Mouse (Mus musculus): ENCODE results near the gene Ankmy2.

Ankmy2 gene

GRCm38 (mm10) chr12:36156637-36157303 is at the start of gene Ankmy2:
TSS of gene Ankmy2 (plus strand) at chr12:36157114.
- DNase-seq: peak; percentile 90

GRCm38 (mm10) chr12:36108442-36108841 is 48.5 kb upstream of the Ankmy2 start:
- DNase-seq: no peak

GRCm38 (mm10) chr12:36110457-36110856 is 46.5 kb upstream of the Ankmy2 start:
- no peak for DNase-seq

GRCm38 (mm10) chr12:36111110-36111509 is 45.8 kb upstream of the Ankmy2 start:
- no peak for DNase-seq

GRCm38 (mm10) chr12:36112081-36112480 is 44.8 kb upstream of the Ankmy2 start:
- no peak for DNase-seq

- no peak for DNase-seq
Observed at GRCm38 (mm10) chr12:36117161-36117560, 39.8 kb upstream of the Ankmy2 start.

GRCm38 (mm10) chr12:36119244-36119643 is 37.7 kb upstream of the Ankmy2 start:
- DNase-seq: no peak

GRCm38 (mm10) chr12:36126049-36126448 is 30.9 kb upstream of the Ankmy2 start:
- no peak for DNase-seq

- DNase-seq: peak; percentile 27
Observed at GRCm38 (mm10) chr12:36129826-36130225, 27.1 kb upstream of the Ankmy2 start.

GRCm38 (mm10) chr12:36132254-36132653 is 24.7 kb upstream of the Ankmy2 start:
- no peak for DNase-seq

- DNase-seq: no peak
Observed at GRCm38 (mm10) chr12:36132668-36133067, 24.2 kb upstream of the Ankmy2 start.

GRCm38 (mm10) chr12:36133547-36133946 is 23.4 kb upstream of the Ankmy2 start:
- no peak for DNase-seq

GRCm38 (mm10) chr12:36134111-36134510 is 22.8 kb upstream of the Ankmy2 start:
- DNase-seq: no peak

GRCm38 (mm10) chr12:36135409-36135808 is 21.5 kb upstream of the Ankmy2 start:
- DNase-seq: no peak

GRCm38 (mm10) chr12:36136285-36136684 is 20.6 kb upstream of the Ankmy2 start:
- DNase-seq: no peak

GRCm38 (mm10) chr12:36137192-36137591 is 19.7 kb upstream of the Ankmy2 start:
- no peak for DNase-seq

GRCm38 (mm10) chr12:36140401-36140800 is 16.5 kb upstream of the Ankmy2 start:
- no peak for DNase-seq

GRCm38 (mm10) chr12:36146230-36147011 is 10.5 kb upstream of the Ankmy2 start:
- DNase-seq: no peak

GRCm38 (mm10) chr12:36150265-36150664 is 6.6 kb upstream of the Ankmy2 start:
- peak; percentile 78 for DNase-seq

- no peak for DNase-seq
Observed at GRCm38 (mm10) chr12:36150737-36151136, 6.2 kb upstream of the Ankmy2 start.

- peak; percentile 44 for DNase-seq
Observed at GRCm38 (mm10) chr12:36155141-36155641, 1.7 kb upstream of the Ankmy2 start.

- no peak for DNase-seq
Observed at GRCm38 (mm10) chr12:36156101-36156636, 745 bp upstream of the Ankmy2 start.

- DNase-seq: no peak
Observed at GRCm38 (mm10) chr12:36157304-36157637, 357 bp downstream of the Ankmy2 start.
